ENCODE assay signal across 12 mouse cellular contexts in the genomic region with DNA sequence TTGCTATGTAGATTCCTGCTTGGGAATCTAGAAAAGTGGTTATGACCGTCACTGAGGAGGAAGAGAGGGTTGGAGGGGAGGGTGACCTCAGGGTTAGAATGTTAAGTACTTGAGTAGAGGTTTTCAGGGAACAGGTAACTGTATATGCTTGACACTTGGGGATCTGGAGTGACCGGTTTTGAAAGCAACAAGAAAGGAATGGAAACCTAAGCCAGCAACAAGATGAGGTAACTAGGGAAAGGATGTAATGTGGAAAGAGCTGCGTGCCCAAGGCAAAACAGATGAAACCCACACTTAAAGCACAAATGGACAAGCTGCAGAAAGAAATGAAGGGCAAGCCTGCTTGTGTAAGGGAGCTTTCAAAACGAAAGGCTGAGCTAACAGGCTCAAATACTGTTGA. TPM values are rescaled to one million over a fixed set of nuclear protein-coding genes. Genes with fewer than 3 reads are reported as not detected.
"Had no signal": no experiment of that assay in that cellular context is flagged by ENCODE, and none has a peak within 500 bp of the region (broad histone marks: within the 10 kb centered on the region; RNA-seq: fewer than 3 reads in every experiment).

No protein-coding gene starts in this region.

- H3K36me3 ChIP-seq: limb, embryonic 12.5 days; liver, embryonic 13.5 days; lung, embryonic 15.5 days; midbrain, embryonic 13.5 days; stomach, embryonic 15.5 days had no signal

- DNase-seq: kidney, adult 18-20 months; kidney, postnatal 14 days; liver; liver, embryonic 13.5 days; right cerebral cortex, postnatal 14 days; thymus, adult 2 months; thymus, postnatal 25 days had no signal

- H3K4me3 ChIP-seq: limb, embryonic 12.5 days; liver, embryonic 13.5 days; lung, embryonic 15.5 days; midbrain, embryonic 13.5 days; stomach, embryonic 15.5 days had no signal

- H3K4me1 ChIP-seq: limb, embryonic 12.5 days; liver, embryonic 13.5 days; lung, embryonic 15.5 days; midbrain, embryonic 13.5 days; stomach, embryonic 15.5 days had no signal

- H3K27me3 ChIP-seq: limb, embryonic 12.5 days; liver, embryonic 13.5 days; lung, embryonic 15.5 days; midbrain, embryonic 13.5 days; stomach, embryonic 15.5 days had no signal

- H3K9ac ChIP-seq: limb, embryonic 12.5 days; liver, embryonic 13.5 days; lung, embryonic 15.5 days; midbrain, embryonic 13.5 days; stomach, embryonic 15.5 days had no signal

- H3K9me3 ChIP-seq: limb, embryonic 12.5 days; liver, embryonic 13.5 days; lung, embryonic 15.5 days; midbrain, embryonic 13.5 days; stomach, embryonic 15.5 days had no signal

- H3K4me2 ChIP-seq: limb, embryonic 12.5 days; liver, embryonic 13.5 days; lung, embryonic 15.5 days; midbrain, embryonic 13.5 days; stomach, embryonic 15.5 days had no signal

- ATAC-seq: midbrain, embryonic 13.5 days had no signal

- H3K27ac ChIP-seq: limb, embryonic 12.5 days; liver, embryonic 13.5 days; lung, embryonic 15.5 days; midbrain, embryonic 13.5 days; stomach, embryonic 15.5 days had no signal

RNA-seq across cellular contexts. Expression of a gene that starts 18.3 kb away (rescaled TPM):
- total RNA-seq: megakaryocyte progenitor cell, adult 5-6 weeks had no signal
